Mouse (Mus musculus) left cerebral cortex, postnatal 10 days (tissue): ENCODE measurements around the gene Cdv3. TPM values are rescaled to one million over a fixed set of nuclear protein-coding genes. Genes with fewer than 3 reads are reported as not detected.

Source experiments
- DNase-seq, 2 experiments: peaks; one replicate each; pipeline ENCODE4 v3.0.0; 2021 to 2022; ENCODE audit warnings: low spot score in 2 of 2, mixed read lengths in 1 of 2; ENCODE audit errors: extremely low spot score in 1 of 2
- intact Hi-C: fragments of 180-260 bp; cut with DNase I; formaldehyde crosslinking; loops from one replicate; pipeline ENCODE4 v1.15.1; 2025
- total RNA-seq, 2 experiments: library from RNA; stranded (reverse); gene quantifications; 2 replicates each; pipeline ENCODE4 v1.2.3; 2021

The Cdv3 gene
- total RNA-seq, 2 experiments from 2014 or later, result 101 to 107 TPM

DNA sequence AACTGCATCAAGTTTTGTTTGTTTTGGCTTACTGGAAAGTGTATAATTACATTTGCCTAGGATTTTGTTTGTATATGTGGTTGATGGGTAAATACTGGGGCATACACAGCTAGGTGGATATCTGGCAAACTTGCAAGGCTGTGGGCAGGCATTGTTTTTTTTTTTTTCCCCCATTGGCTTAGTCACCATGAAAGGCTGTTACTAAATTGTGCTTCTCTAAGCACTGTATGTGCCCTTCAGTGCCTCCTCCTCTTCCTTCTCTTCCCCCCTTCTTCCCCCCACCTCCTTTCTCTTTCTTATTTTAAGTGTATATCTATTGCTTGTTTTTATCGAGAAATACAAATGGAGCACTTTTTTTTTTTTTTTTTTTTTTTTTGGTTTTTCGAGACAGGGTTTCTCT is 41.0 kb downstream of the Cdv3 start:
- no peak for DNase-seq
- intact Hi-C loops, result no loop called here

- intact Hi-C loops, result no loop called here
- DNase-seq, result peak in 1 of 2 experiments; percentile 66
These were observed 55.8 kb downstream of the Cdv3 start for GRCm38 (mm10) chr9:103309832-103310231.

GRCm38 (mm10) chr9:103305332-103306041 is 60.2 kb downstream of the Cdv3 start:
- intact Hi-C loops, result no loop called here
- DNase-seq, result peak in 1 of 2 experiments; percentile 5

DNA sequence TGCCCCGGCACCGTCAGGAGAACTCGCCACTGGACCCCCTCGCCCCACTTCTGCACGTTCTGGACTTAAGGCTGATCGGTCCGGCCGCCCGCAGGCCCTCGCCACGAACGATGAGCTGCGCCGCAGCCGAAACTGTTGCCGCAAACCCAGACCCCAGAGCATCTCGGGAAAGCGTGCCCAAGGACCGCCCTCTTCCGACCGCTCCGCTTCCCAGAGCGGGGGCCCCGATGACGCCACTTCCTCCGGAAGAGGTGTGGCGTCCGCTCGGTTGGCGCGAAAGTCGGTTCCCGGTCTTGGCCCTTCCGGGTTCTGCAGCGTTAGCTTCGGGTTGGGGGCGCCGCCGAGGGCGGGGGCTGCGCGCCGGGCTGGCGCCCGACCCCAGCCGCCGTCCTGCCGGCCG is 60.7 kb downstream of the Cdv3 start, which contains the start of the genes 1300017J02Rik and Topbp1:
TSS of gene 1300017J02Rik (minus strand) at position 156 of the 400 bp plus-strand sequence.
TSS of gene Topbp1 (plus strand) at position 289 of the 400 bp plus-strand sequence.
- peak; percentile 85 to 96 for DNase-seq
- intact Hi-C loops, result loop anchor here (5.0 kb wide), 3 partner anchors 78 to 193 kb away; partner anchors contain the start of gene Rab6b

Other genes with a start within 250 kb of the Cdv3 start
- 10 to 100 TPM; 20.9 to 22.4 TPM for gene Srprb, start 163.7 kb downstream of the Cdv3 start, total RNA-seq
- gene Gm20425, start 135.5 kb downstream of the Cdv3 start, total RNA-seq, result 1 to 10 TPM; 2.9 to 4.2 TPM
- gene Trf, start 135.4 kb downstream of the Cdv3 start, total RNA-seq, result 10 to 100 TPM; 13.7 to 19.2 TPM
- gene 1300017J02Rik, start 60.8 kb downstream of the Cdv3 start, total RNA-seq, result under 1 TPM; 0.49 to 0.99 TPM
- 10 to 100 TPM; 26.0 to 27.4 TPM for gene Topbp1, start 60.6 kb downstream of the Cdv3 start, total RNA-seq
- gene Bfsp2, start 114.6 kb upstream of the Cdv3 start, total RNA-seq, result 1 to 10 TPM; 1.4 to 2.9 TPM